Mouse (Mus musculus): ENCODE data around the gene Tex101. TPM values are rescaled to one million over a fixed set of nuclear protein-coding genes. Genes with fewer than 3 reads are reported as not detected.
"Not testable (repeated sequence)": the region's sequence is repeated elsewhere in the genome, so short reads cannot be mapped to it uniquely, and the experiment has no call there.

Tex101 gene
- polyA plus RNA-seq (2016; fragmentation: Nextera tagmentation; extraction: Ambion mirVana), result not detected in 2 replicates

GRCm38 (mm10) chr7:24676575-24676974 lies at the start of gene Tex101:
Gene Tex101, minus strand, starts transcription at chr7:24676675.
- DNase-seq (ENCODE audit: low spot score), result no peak
- Histone ChIP-seq H3K36me3 (no peaks in the 10 kb centered on the region), H3K4me1 (no peaks in the 10 kb centered on the region), H3K27me3 (ENCODE audit: insufficient read depth, poor library complexity, severe bottlenecking) (no peaks in the 10 kb centered on the region), H3K9me3 (no peaks in the 10 kb centered on the region), H3K4me3 (no peak within 1 kb of the TSS), H3K27ac (no peak within 1 kb of the TSS)
- 77% methylated on average over 9 of the region's 9 CpGs for WGBS

- Histone ChIP-seq H3K27ac (no peak overlapping the region), H3K36me3 (no peaks in the 10 kb centered on the region), H3K4me1 (no peaks in the 10 kb centered on the region), H3K9me3 (no peaks in the 10 kb centered on the region), H3K27me3 (ENCODE audit: insufficient read depth, poor library complexity, severe bottlenecking) (no peaks in the 10 kb centered on the region), H3K4me3 (no peak overlapping the region)
- peak; percentile 61 for DNase-seq (ENCODE audit: low spot score)
- WGBS, result 65% methylated on average over 6 of the region's 6 CpGs
Observed at GRCm38 (mm10) chr7:24715039-24715438, 38.6 kb upstream of the Tex101 start.

- Histone ChIP-seq H3K4me1 (no peaks in the 10 kb centered on the region), H3K4me3 (no peak within 1 kb of the TSS), H3K27ac (no peak within 1 kb of the TSS), H3K36me3 (no peaks in the 10 kb centered on the region), H3K9me3 (no peaks in the 10 kb centered on the region), H3K27me3 (ENCODE audit: insufficient read depth, poor library complexity, severe bottlenecking) (no peaks in the 10 kb centered on the region)
- 87% methylated on average over 14 of the region's 14 CpGs for WGBS
- DNase-seq (ENCODE audit: low spot score), result peak; percentile 25
Observed at GRCm38 (mm10) chr7:24708832-24709292, 32.4 kb upstream of the Tex101 start, which contains the start of gene BC049730. Gene BC049730, plus strand, starts transcription at chr7:24709242.

GRCm38 (mm10) chr7:24702841-24703240 lies 26.4 kb upstream of the Tex101 start:
- WGBS, result 77% methylated on average over 9 of the region's 9 CpGs
- not testable (repeated sequence) for H3K27me3 ChIP-seq (ENCODE audit: insufficient read depth, poor library complexity, severe bottlenecking); H3K9me3 ChIP-seq; H3K4me1 ChIP-seq; H3K4me3 ChIP-seq; H3K36me3 ChIP-seq; H3K27ac ChIP-seq
- peak; percentile 53 for DNase-seq (ENCODE audit: low spot score)

GRCm38 (mm10) chr7:24697891-24698290 lies 21.4 kb upstream of the Tex101 start:
- not testable (repeated sequence) for H3K4me1 ChIP-seq; H3K4me3 ChIP-seq; H3K27me3 ChIP-seq (ENCODE audit: insufficient read depth, poor library complexity, severe bottlenecking); H3K36me3 ChIP-seq; H3K27ac ChIP-seq; H3K9me3 ChIP-seq
- 86% methylated on average over 4 of the region's 4 CpGs for WGBS
- DNase-seq (ENCODE audit: low spot score), result peak; percentile 35

- not testable (repeated sequence) for H3K4me3 ChIP-seq; H3K27me3 ChIP-seq (ENCODE audit: insufficient read depth, poor library complexity, severe bottlenecking); DNase-seq (ENCODE audit: low spot score); H3K4me1 ChIP-seq; H3K9me3 ChIP-seq; H3K36me3 ChIP-seq; H3K27ac ChIP-seq
- 78% methylated on average over 3 of the region's 3 CpGs for WGBS
Observed at GRCm38 (mm10) chr7:24692693-24693092, 16.2 kb upstream of the Tex101 start.

- WGBS, result 86% methylated on average over 10 of the region's 10 CpGs
- H3K9me3 ChIP-seq; H3K36me3 ChIP-seq; H3K27ac ChIP-seq; H3K4me3 ChIP-seq; H3K27me3 ChIP-seq (ENCODE audit: insufficient read depth, poor library complexity, severe bottlenecking); DNase-seq (ENCODE audit: low spot score); H3K4me1 ChIP-seq: not testable (repeated sequence)
Observed at GRCm38 (mm10) chr7:24687519-24687918, 11.0 kb upstream of the Tex101 start.

- not testable (repeated sequence) for H3K36me3 ChIP-seq; DNase-seq (ENCODE audit: low spot score); H3K4me3 ChIP-seq; H3K27me3 ChIP-seq (ENCODE audit: insufficient read depth, poor library complexity, severe bottlenecking); H3K9me3 ChIP-seq; H3K4me1 ChIP-seq; H3K27ac ChIP-seq
- 66% methylated on average over 7 of the region's 7 CpGs for WGBS
Observed at GRCm38 (mm10) chr7:24684121-24684520, 7.6 kb upstream of the Tex101 start.

GRCm38 (mm10) chr7:24671944-24672439 lies 4.5 kb downstream of the Tex101 start:
- Histone ChIP-seq H3K27me3 (ENCODE audit: insufficient read depth, poor library complexity, severe bottlenecking) (no peaks in the 10 kb centered on the region), H3K36me3 (no peaks in the 10 kb centered on the region), H3K27ac (no peak overlapping the region), H3K9me3 (no peaks in the 10 kb centered on the region), H3K4me3 (no peak overlapping the region), H3K4me1 (no peaks in the 10 kb centered on the region)
- WGBS, result 88% methylated on average over 23 of the region's 23 CpGs
- DNase-seq (ENCODE audit: low spot score), result no peak

- no peak overlapping the region for H3K27ac ChIP-seq
- H3K4me3 ChIP-seq, result no peak overlapping the region
- no peaks in the 10 kb centered on the region for H3K4me1 ChIP-seq
- H3K27me3 ChIP-seq (ENCODE audit: insufficient read depth, poor library complexity, severe bottlenecking), result no peaks in the 10 kb centered on the region
- DNase-seq (ENCODE audit: low spot score), result no peak
- no peaks in the 10 kb centered on the region for H3K36me3 ChIP-seq
- H3K9me3 ChIP-seq, result no peaks in the 10 kb centered on the region
- WGBS, result 60% methylated on average over 9 of the region's 9 CpGs
Observed at GRCm38 (mm10) chr7:24664959-24665358, 11.5 kb downstream of the Tex101 start.

GRCm38 (mm10) chr7:24664301-24664700 lies 12.2 kb downstream of the Tex101 start:
- 30% methylated on average over 8 of the region's 8 CpGs for whole genome bisulfite sequencing
- H3K9me3 ChIP-seq, result no peaks in the 10 kb centered on the region
- DNase-seq (ENCODE audit: low spot score), result no peak
- no peaks in the 10 kb centered on the region for H3K27me3 ChIP-seq (ENCODE audit: insufficient read depth, poor library complexity, severe bottlenecking)
- H3K36me3 ChIP-seq, result no peaks in the 10 kb centered on the region
- H3K4me1 ChIP-seq, result no peaks in the 10 kb centered on the region
- no peak overlapping the region for H3K27ac ChIP-seq
- H3K4me3 ChIP-seq, result no peak overlapping the region

GRCm38 (mm10) chr7:24662575-24662974 lies 13.9 kb downstream of the Tex101 start:
- no peaks in the 10 kb centered on the region for H3K36me3 ChIP-seq
- H3K4me3 ChIP-seq, result no peak overlapping the region
- 16% methylated on average over 8 of the region's 8 CpGs for WGBS
- H3K4me1 ChIP-seq, result no peaks in the 10 kb centered on the region
- H3K27me3 ChIP-seq (ENCODE audit: insufficient read depth, poor library complexity, severe bottlenecking), result no peaks in the 10 kb centered on the region
- H3K27ac ChIP-seq, result no peak overlapping the region
- no peaks in the 10 kb centered on the region for H3K9me3 ChIP-seq
- DNase-seq (ENCODE audit: low spot score), result no peak

GRCm38 (mm10) chr7:24661118-24661904 lies 15.2 kb downstream of the Tex101 start:
- H3K27ac ChIP-seq, result no peak overlapping the region
- H3K27me3 ChIP-seq (ENCODE audit: insufficient read depth, poor library complexity, severe bottlenecking), result no peaks in the 10 kb centered on the region
- H3K4me3 ChIP-seq, result no peak overlapping the region
- H3K9me3 ChIP-seq, result no peaks in the 10 kb centered on the region
- whole genome bisulfite sequencing, result 61% methylated on average over 17 of the region's 17 CpGs
- H3K36me3 ChIP-seq, result no peaks in the 10 kb centered on the region
- no peak for DNase-seq (ENCODE audit: low spot score)
- no peaks in the 10 kb centered on the region for H3K4me1 ChIP-seq
